Mouse (Mus musculus) kidney, adult 2 months (tissue): ENCODE data around the gene Map1b.

Experiments
- CTCF ChIP-seq: fragments of 200-500 bp; conservative IDR thresholded peaks from 2 replicates; pipeline ENCODE4 v1.5.1; 2011; ENCODE audit warnings: low read depth, mild to moderate bottlenecking, control low read depth, low read length, moderate library complexity, mixed read lengths; ENCODE audit not compliant: insufficient read depth, insufficient read length
- POLR2A ChIP-seq: fragments of 200-500 bp; IDR thresholded peaks from one replicate; pipeline ENCODE4 v1.6.1; 2011; ENCODE audit warnings: low read depth, low read length, control low read depth

GRCm38 (mm10) chr13:99472028-99472427, 44.3 kb downstream of the Map1b start:
- no peak for TF ChIP-seq CTCF
- TF ChIP-seq POLR2A = no peak
